Mouse (Mus musculus): Measurements from ENCODE around the gene Cd3e. TPM values are rescaled to one million over a fixed set of nuclear protein-coding genes. Genes with fewer than 3 reads are reported as not detected.

The Cd3e gene
- polyA plus RNA-seq, 1 experiment from 2014 or later: 0.09 TPM

GRCm38 (mm10) chr9:45010461-45010860 lies 1.0 kb upstream of the Cd3e start:
- no peak overlapping the region for H3K4me3 ChIP-seq
- H3K27me3 ChIP-seq (replicated peaks): no peaks in the 10 kb centered on the region
- H3K27ac ChIP-seq: no peak overlapping the region
- no peak overlapping the region for H3K4me2 ChIP-seq
- H3K36me3 ChIP-seq (replicated peaks): no peaks in the 10 kb centered on the region
- WGBS: 85% methylated on average over 4 of the region's 4 CpGs
- no peak overlapping the region for H3K9ac ChIP-seq
- no peaks in the 10 kb centered on the region for H3K9me3 ChIP-seq
- no peaks in the 10 kb centered on the region for H3K4me1 ChIP-seq
- ATAC-seq (replicated peaks): no peak

- Histone ChIP-seq H3K9ac (no peak overlapping the region), H3K9me3 (no peaks in the 10 kb centered on the region), H3K27ac (no peak overlapping the region), H3K4me3 (no peak overlapping the region), H3K4me2 (no peak overlapping the region), H3K27me3 (replicated peaks) (no peaks in the 10 kb centered on the region), H3K36me3 (replicated peaks) (no peaks in the 10 kb centered on the region), H3K4me1 (no peaks in the 10 kb centered on the region)
- ATAC-seq (replicated peaks): no peak
- WGBS: 53% methylated on average over 4 of the region's 4 CpGs
These were observed 1.1 kb downstream of the Cd3e start for GRCm38 (mm10) chr9:45008342-45008741.

DNA sequence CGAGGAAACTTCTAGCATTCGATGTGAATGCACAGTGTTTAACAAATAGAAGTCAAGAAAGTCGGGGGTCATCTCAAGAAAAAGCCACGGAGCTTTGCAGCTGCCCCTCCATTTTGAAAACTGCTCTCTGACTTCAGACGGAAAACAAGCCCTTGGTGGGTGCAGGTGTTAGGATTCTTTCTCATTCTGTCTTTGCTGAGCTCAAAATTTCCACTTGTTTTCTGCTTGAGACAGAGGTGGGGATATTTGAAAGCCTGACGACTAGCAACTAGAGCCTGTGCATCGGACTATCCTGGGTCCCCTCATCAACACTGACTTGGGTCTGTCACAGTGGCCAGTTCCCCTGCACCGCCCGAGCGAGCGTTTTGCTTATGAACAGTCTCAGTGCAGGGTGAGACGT lies 2.0 kb downstream of the Cd3e start:
- Histone ChIP-seq H3K27ac (no peak overlapping the region), H3K4me2 (no peak overlapping the region), H3K9me3 (no peaks in the 10 kb centered on the region), H3K4me3 (no peak overlapping the region), H3K4me1 (no peaks in the 10 kb centered on the region), H3K27me3 (replicated peaks) (no peaks in the 10 kb centered on the region), H3K9ac (no peak overlapping the region), H3K36me3 (replicated peaks) (no peaks in the 10 kb centered on the region)
- WGBS: 82% methylated on average over 12 of the region's 12 CpGs
- no peak for ATAC-seq (replicated peaks)

GRCm38 (mm10) chr9:45000249-45000648 lies 9.2 kb downstream of the Cd3e start:
- no peaks in the 10 kb centered on the region for H3K9me3 ChIP-seq
- H3K27ac ChIP-seq: no peak overlapping the region
- no peaks in the 10 kb centered on the region for H3K36me3 ChIP-seq (replicated peaks)
- no peak overlapping the region for H3K4me3 ChIP-seq
- H3K4me2 ChIP-seq: no peak overlapping the region
- no peak for ATAC-seq (replicated peaks)
- H3K27me3 ChIP-seq (replicated peaks): no peaks in the 10 kb centered on the region
- no peaks in the 10 kb centered on the region for H3K4me1 ChIP-seq
- no peak overlapping the region for H3K9ac ChIP-seq
- WGBS: 65% methylated on average over 3 of the region's 3 CpGs

DNA sequence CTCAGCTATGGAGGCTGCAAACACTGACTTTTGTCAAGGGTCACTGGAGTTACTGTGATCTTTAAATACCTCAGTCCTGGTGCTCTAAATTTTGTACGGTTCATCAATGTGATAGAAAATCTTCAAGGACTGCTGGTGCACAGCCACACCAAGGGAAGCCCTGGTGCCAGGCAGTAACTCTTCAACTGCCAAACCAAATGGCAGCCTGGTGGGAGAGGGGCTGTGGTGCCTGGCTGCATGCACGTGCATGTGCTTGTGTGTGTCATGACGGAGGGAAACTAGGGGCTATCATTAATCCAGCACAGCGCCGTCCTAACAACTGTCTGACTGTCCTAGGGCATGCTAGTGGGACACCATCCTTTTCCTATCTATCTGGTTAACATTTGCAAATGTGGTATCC lies 9.7 kb downstream of the Cd3e start:
- WGBS: 78% methylated on average over 5 of the region's 5 CpGs
- Histone ChIP-seq H3K9me3 (no peaks in the 10 kb centered on the region), H3K4me2 (no peak overlapping the region), H3K9ac (no peak overlapping the region), H3K27ac (no peak overlapping the region), H3K4me1 (no peaks in the 10 kb centered on the region), H3K27me3 (replicated peaks) (no peaks in the 10 kb centered on the region), H3K4me3 (no peak overlapping the region), H3K36me3 (replicated peaks) (no peaks in the 10 kb centered on the region)
- no peak for ATAC-seq (replicated peaks)

GRCm38 (mm10) chr9:44999171-44999570 lies 10.3 kb downstream of the Cd3e start:
- Histone ChIP-seq H3K9ac (no peak overlapping the region), H3K9me3 (no peaks in the 10 kb centered on the region), H3K4me1 (no peaks in the 10 kb centered on the region), H3K27ac (no peak overlapping the region), H3K4me3 (no peak overlapping the region), H3K4me2 (no peak overlapping the region), H3K27me3 (replicated peaks) (no peaks in the 10 kb centered on the region), H3K36me3 (replicated peaks) (no peaks in the 10 kb centered on the region)
- ATAC-seq (replicated peaks): no peak
- 59% methylated on average over 6 of the region's 6 CpGs for whole genome bisulfite sequencing

DNA sequence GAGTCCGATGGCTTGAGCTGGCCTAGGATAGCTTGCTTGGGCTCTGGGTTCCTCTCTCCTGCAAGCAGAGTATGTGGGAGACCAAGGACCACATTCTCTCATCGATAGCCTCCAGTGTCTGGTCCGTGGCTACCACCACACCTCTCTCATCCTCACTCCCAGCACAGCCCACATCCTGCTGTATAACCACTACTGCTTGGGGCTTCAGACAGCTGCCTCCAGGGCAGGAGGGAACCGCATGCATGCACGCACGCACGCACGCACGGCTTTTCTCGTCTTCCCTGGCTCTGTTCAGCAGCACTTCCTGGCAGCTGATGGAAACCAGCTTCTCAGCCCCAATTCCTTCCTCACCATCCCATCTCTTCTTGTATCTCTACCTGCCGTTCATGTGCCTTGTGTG lies 11.3 kb downstream of the Cd3e start:
- Histone ChIP-seq H3K9ac (no peak overlapping the region), H3K4me3 (no peak overlapping the region), H3K27ac (no peak overlapping the region), H3K4me1 (no peaks in the 10 kb centered on the region), H3K4me2 (no peak overlapping the region), H3K9me3 (no peaks in the 10 kb centered on the region), H3K36me3 (replicated peaks) (no peaks in the 10 kb centered on the region), H3K27me3 (replicated peaks) (no peaks in the 10 kb centered on the region)
- ATAC-seq (replicated peaks): no peak
- 72% methylated on average over 11 of the region's 11 CpGs for WGBS

GRCm38 (mm10) chr9:44996590-44996989 lies 12.8 kb downstream of the Cd3e start:
- H3K4me3 ChIP-seq: no peak overlapping the region
- no peaks in the 10 kb centered on the region for H3K27me3 ChIP-seq (replicated peaks)
- no peaks in the 10 kb centered on the region for H3K4me1 ChIP-seq
- ATAC-seq (replicated peaks): no peak
- no peaks in the 10 kb centered on the region for H3K36me3 ChIP-seq (replicated peaks)
- no peak overlapping the region for H3K4me2 ChIP-seq
- WGBS: 96% methylated on average over 7 of the region's 7 CpGs
- no peak overlapping the region for H3K9ac ChIP-seq
- H3K9me3 ChIP-seq: no peaks in the 10 kb centered on the region
- no peak overlapping the region for H3K27ac ChIP-seq

DNA sequence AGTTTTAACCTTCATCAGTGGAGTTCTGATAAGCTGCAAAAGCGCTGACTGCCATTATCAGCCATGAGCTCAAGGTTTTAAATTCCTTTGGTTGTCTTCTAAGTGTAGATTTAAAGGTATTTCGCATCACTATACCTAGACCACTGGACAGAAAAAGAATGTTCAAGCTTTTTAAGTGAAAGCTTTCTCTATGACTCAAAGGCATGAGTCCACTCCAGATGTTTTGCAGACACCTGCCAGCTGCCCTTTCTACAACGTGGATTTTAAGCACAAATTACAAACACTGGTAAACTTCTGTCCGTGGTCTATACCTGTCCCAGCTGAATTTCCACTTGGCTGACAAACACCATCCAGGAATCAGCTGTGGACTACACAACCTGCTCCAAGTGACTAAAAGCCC lies 14.5 kb downstream of the Cd3e start:
- H3K4me1 ChIP-seq: no peaks in the 10 kb centered on the region
- no peak overlapping the region for H3K9ac ChIP-seq
- ATAC-seq (replicated peaks): no peak
- no peaks in the 10 kb centered on the region for H3K27me3 ChIP-seq (replicated peaks)
- H3K36me3 ChIP-seq (replicated peaks): no peaks in the 10 kb centered on the region
- WGBS: 84% methylated on average over 4 of the region's 4 CpGs
- H3K9me3 ChIP-seq: no peaks in the 10 kb centered on the region
- H3K4me3 ChIP-seq: no peak overlapping the region
- H3K27ac ChIP-seq: no peak overlapping the region
- no peak overlapping the region for H3K4me2 ChIP-seq

- H3K27ac ChIP-seq: no peak overlapping the region
- 93% methylated on average over 2 of the region's 2 CpGs for WGBS
- no peak overlapping the region for H3K4me2 ChIP-seq
- ATAC-seq (replicated peaks): no peak
- H3K4me1 ChIP-seq: no peaks in the 10 kb centered on the region
- H3K9me3 ChIP-seq: no peaks in the 10 kb centered on the region
- no peaks in the 10 kb centered on the region for H3K27me3 ChIP-seq (replicated peaks)
- H3K36me3 ChIP-seq (replicated peaks): no peaks in the 10 kb centered on the region
- no peak overlapping the region for H3K9ac ChIP-seq
- H3K4me3 ChIP-seq: no peak overlapping the region
These were observed 16.2 kb downstream of the Cd3e start for GRCm38 (mm10) chr9:44993268-44993667.

DNA sequence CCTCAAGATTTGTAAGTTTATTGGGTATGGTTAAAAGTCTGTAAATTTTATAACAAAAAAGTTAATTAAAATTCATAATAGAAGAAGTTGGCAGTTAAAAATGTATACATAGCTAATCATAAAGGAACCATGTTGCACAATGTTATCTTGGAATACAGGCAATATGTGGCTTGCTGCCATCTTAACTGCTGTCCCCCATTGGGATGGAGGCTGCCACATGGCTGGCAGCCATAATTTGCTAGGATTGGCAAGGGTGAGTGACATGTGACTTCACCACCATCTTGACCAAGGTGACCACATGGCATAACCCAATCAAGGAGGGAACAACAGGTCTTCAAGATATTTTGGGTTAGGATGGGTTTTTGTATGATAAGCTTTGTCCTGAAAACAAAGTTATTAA lies 17.2 kb downstream of the Cd3e start:
- no peaks in the 10 kb centered on the region for H3K9me3 ChIP-seq
- no peaks in the 10 kb centered on the region for H3K27me3 ChIP-seq (replicated peaks)
- H3K4me2 ChIP-seq: no peak overlapping the region
- H3K4me3 ChIP-seq: no peak overlapping the region
- no peak overlapping the region for H3K9ac ChIP-seq
- no peak for ATAC-seq (replicated peaks)
- H3K4me1 ChIP-seq: no peaks in the 10 kb centered on the region
- H3K36me3 ChIP-seq (replicated peaks): no peaks in the 10 kb centered on the region
- H3K27ac ChIP-seq: no peak overlapping the region

- ATAC-seq (replicated peaks): no peak
- H3K4me1 ChIP-seq: no peaks in the 10 kb centered on the region
- 87% methylated on average over 2 of the region's 2 CpGs for WGBS
These were observed 17.6 kb downstream of the Cd3e start for GRCm38 (mm10) chr9:44991821-44992220.

GRCm38 (mm10) chr9:44986976-44987375 lies 22.5 kb downstream of the Cd3e start:
- H3K9me3 ChIP-seq: no peaks in the 10 kb centered on the region

More at GRCm38 (mm10) chr9:44991821-44992220, 17.6 kb downstream of the Cd3e start:
- no peak overlapping the region for H3K4me3 ChIP-seq
- no peak overlapping the region for H3K9ac ChIP-seq
- H3K9me3 ChIP-seq: no peaks in the 10 kb centered on the region
- H3K36me3 ChIP-seq (replicated peaks): no peaks in the 10 kb centered on the region
- no peaks in the 10 kb centered on the region for H3K27me3 ChIP-seq (replicated peaks)
- no peak overlapping the region for H3K4me2 ChIP-seq
- H3K27ac ChIP-seq: no peak overlapping the region

More at GRCm38 (mm10) chr9:44986976-44987375, 22.5 kb downstream of the Cd3e start:
- H3K27me3 ChIP-seq (replicated peaks): no peaks in the 10 kb centered on the region
- no peak for ATAC-seq (replicated peaks)
- H3K4me2 ChIP-seq: no peak overlapping the region
- H3K4me1 ChIP-seq: no peaks in the 10 kb centered on the region
- WGBS: 69% methylated on average over 5 of the region's 5 CpGs
- no peak overlapping the region for H3K27ac ChIP-seq
- H3K4me3 ChIP-seq: no peak overlapping the region
- no peaks in the 10 kb centered on the region for H3K36me3 ChIP-seq (replicated peaks)
- no peak overlapping the region for H3K9ac ChIP-seq
